Mouse (Mus musculus) kidney, postnatal 0 days (tissue): Measurements from ENCODE around the gene Depdc7. TPM values are rescaled to one million over a fixed set of nuclear protein-coding genes. Genes with fewer than 3 reads are reported as not detected.

ENCODE experiments used
- ATAC-seq: fragments of 200-750 bp; cut with Nextera tagmentation; replicated peaks from 2 replicates; pipeline ENCODE4 v1.8.0; 2017; ENCODE audit warnings: low read depth, moderate number of reproducible peaks, moderate TSS enrichment, moderate library complexity; ENCODE audit not compliant: low FRiP score
- DNase-seq: peaks from one replicate; pipeline ENCODE4 v3.0.0-alpha.2; 2016; ENCODE audit warnings: low spot score
- H3K27ac ChIP-seq: fragments of 300-500 bp; sonication (generic); 2 replicates; pipeline ENCODE4 v1.5.1; 2014; ENCODE audit warnings: mild to moderate bottlenecking
- H3K27me3 ChIP-seq: fragments of 300-500 bp; sonication (generic); 2 replicates; pipeline ENCODE4 v1.6.1; 2014; ENCODE audit warnings: low read length, mixed read lengths; ENCODE audit not compliant: insufficient read depth
- H3K36me3 ChIP-seq: fragments of 300-500 bp; sonication (generic); 2 replicates; pipeline ENCODE4 v1.6.1; 2014; ENCODE audit warnings: low read length, mixed read lengths; ENCODE audit not compliant: insufficient read depth
- H3K4me1 ChIP-seq: fragments of 300-500 bp; sonication (generic); replicated peaks from 2 replicates; pipeline ENCODE4 v1.6.1; 2014; ENCODE audit warnings: antibody characterized with exemption, low read length, mixed read lengths; ENCODE audit not compliant: insufficient read depth
- H3K4me2 ChIP-seq: fragments of 300-500 bp; sonication (generic); 2 replicates; pipeline ENCODE4 v1.6.1; 2014; ENCODE audit warnings: mild to moderate bottlenecking, low read length, moderate library complexity, mixed read lengths
- H3K4me3 ChIP-seq: fragments of 300-500 bp; sonication (generic); replicated peaks from 2 replicates; pipeline ENCODE4 v1.5.1; 2014; ENCODE audit warnings: low read depth, low read length
- H3K9ac ChIP-seq: fragments of 300-500 bp; sonication (generic); 2 replicates; pipeline ENCODE4 v1.6.1; 2014; ENCODE audit warnings: low read depth, low read length
- H3K9me3 ChIP-seq: fragments of 300-500 bp; sonication (generic); replicated peaks from 2 replicates; pipeline ENCODE4 v1.6.1; 2016; ENCODE audit warnings: low read length, inconsistent platforms, mixed read lengths
- CTCF ChIP-seq: IDR thresholded peaks from 2 replicates; pipeline ENCODE4 v1.5.1; 2016; ENCODE audit warnings: antibody characterized with exemption, low read depth, mild to moderate bottlenecking, moderate library complexity
- WGBS: fragments of 180-500 bp; shearing (Covaris S2); extraction: QIAGEN DNeasy Blood & Tissue Kit; methylation state at CpG from one replicate; pipeline ENCODE4 v1.1.7; 2014; 5-methylcytosine and 5-hydroxymethylcytosine counted together
- polyA plus RNA-seq: library from polyadenylated mRNA; unstranded; fragments of >200 nt; fragmentation: Nextera tagmentation; extraction: Ambion mirVana; gene quantifications from 2 replicates; pipeline ENCODE4 v1.2.1, GENCODE M21; 2015

The Depdc7 gene
- polyA plus RNA-seq, 1 experiment from 2014 or later, result 27.5 TPM

DNA sequence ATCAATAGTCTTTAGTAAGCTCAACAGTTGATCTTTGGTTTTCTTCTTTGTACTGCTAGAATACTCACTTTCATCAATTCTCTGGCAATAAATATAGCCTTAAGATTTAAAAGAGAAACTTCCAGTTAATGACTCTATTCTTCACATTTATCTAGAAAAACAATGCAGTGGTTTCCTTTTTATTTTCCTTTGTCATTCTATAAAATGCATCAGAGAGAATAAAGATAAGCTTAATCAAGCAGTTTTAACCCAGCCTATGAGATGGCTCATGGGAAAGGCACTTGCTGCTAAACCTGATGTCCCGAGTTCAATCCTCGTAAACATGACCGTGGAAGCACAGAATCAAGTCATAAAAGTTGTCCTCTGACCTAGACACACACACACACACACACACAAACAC is 20.7 kb downstream of the Depdc7 start:
- 43% methylated on average over 3 of the region's 3 CpGs for WGBS
- no peak for DNase-seq
- Histone ChIP-seq H3K36me3 (no peaks in the 10 kb centered on the region), H3K4me1 (no peaks in the 10 kb centered on the region), H3K27me3 (no peaks in the 10 kb centered on the region), H3K9ac (no peak overlapping the region), H3K4me2 (no peak overlapping the region), H3K4me3 (no peak overlapping the region), H3K27ac (no peak overlapping the region), H3K9me3 (no peaks in the 10 kb centered on the region)
- no peak for TF ChIP-seq CTCF
- no peak for ATAC-seq

- Histone ChIP-seq H3K9ac (no peak overlapping the region), H3K9me3 (no peaks in the 10 kb centered on the region), H3K4me3 (no peak overlapping the region), H3K27me3 (no peaks in the 10 kb centered on the region), H3K4me1 (no peaks in the 10 kb centered on the region), H3K36me3 (no peaks in the 10 kb centered on the region), H3K27ac (no peak overlapping the region), H3K4me2 (no peak overlapping the region)
- WGBS, result 72% methylated on average over 4 of the region's 4 CpGs
- ATAC-seq (no peak), DNase-seq (no peak)
- TF ChIP-seq CTCF, result no peak
Measured at GRCm38 (mm10) chr2:104717827-104718226, 24.9 kb downstream of the Depdc7 start.

DNA sequence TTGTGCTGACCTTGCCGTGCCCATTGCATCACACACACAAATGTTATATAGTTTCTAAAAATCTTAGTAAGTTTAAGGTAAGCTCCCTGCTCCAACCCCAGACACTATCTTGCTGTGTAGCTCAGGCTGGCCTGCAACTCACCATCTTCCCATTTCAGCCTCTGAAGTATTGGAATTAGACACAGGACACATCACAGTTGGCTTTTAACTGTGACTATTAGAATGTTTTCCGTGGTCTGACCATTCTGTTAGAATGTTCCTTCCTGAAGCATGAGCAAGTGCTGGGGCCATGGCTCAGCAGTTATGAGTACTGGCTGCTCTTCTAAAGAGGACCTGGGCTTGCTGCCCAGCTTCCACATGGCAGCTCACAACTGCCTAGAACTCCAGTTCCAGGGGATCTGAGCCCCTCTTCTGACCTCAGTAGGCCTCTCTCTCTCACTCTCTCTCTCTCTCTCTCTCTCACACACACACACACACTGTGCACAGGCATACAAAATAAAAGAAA is 25.4 kb downstream of the Depdc7 start:
- H3K4me2 ChIP-seq, result no peak overlapping the region
- 77% methylated on average over 2 of the region's 2 CpGs for WGBS
- ATAC-seq (no peak), DNase-seq (no peak)
- TF ChIP-seq CTCF, result no peak
- no peaks in the 10 kb centered on the region for H3K27me3 ChIP-seq
- no peak overlapping the region for H3K9ac ChIP-seq
- no peaks in the 10 kb centered on the region for H3K36me3 ChIP-seq
- H3K9me3 ChIP-seq, result no peaks in the 10 kb centered on the region
- H3K4me1 ChIP-seq, result no peaks in the 10 kb centered on the region
- no peak overlapping the region for H3K4me3 ChIP-seq
- H3K27ac ChIP-seq, result no peak overlapping the region

- Histone ChIP-seq H3K4me1 (no peaks in the 10 kb centered on the region), H3K9me3 (no peaks in the 10 kb centered on the region), H3K36me3 (no peaks in the 10 kb centered on the region), H3K4me3 (no peak within 1 kb of the TSS), H3K4me2 (no peak within 1 kb of the TSS), H3K27ac (no peak within 1 kb of the TSS), H3K9ac (no peak within 1 kb of the TSS), H3K27me3 (no peaks in the 10 kb centered on the region)
- DNase-seq (no peak), ATAC-seq (no peak)
- 98% methylated on average over 4 of the region's 4 CpGs for WGBS
- no peak for TF ChIP-seq CTCF
Measured at GRCm38 (mm10) chr2:104716279-104716678, 26.4 kb downstream of the Depdc7 start, which contains the start of gene Pin1rt1. TSS of gene Pin1rt1 (minus strand) at chr2:104716379.

DNA sequence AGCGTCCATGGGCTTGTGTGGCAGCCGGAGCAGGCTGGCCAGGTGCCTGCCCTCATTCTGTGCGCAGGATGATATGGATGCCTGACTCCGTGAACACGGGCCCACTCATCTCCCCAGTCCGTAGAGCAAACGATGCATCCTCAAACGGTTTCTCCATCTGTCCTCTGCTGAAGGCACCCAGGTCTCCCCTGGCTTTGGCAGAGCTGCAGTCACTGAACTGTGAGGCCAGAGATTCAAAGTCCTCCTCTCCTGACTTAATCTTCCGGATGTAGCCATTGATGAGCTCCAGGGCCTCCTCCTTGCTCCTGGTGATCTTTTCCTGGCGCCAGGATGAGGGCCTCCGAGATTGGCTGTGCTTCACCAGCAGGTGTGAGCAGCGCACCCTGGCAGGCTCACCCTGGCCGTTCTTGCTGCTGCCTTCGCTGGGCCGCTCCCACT is 28.4 kb downstream of the Depdc7 start:
- ATAC-seq (no peak), DNase-seq (no peak)
- H3K36me3 ChIP-seq, result no peaks in the 10 kb centered on the region
- H3K4me1 ChIP-seq, result no peaks in the 10 kb centered on the region
- no peak overlapping the region for H3K4me3 ChIP-seq
- no peak overlapping the region for H3K27ac ChIP-seq
- H3K9ac ChIP-seq, result no peak overlapping the region
- no peak overlapping the region for H3K4me2 ChIP-seq
- WGBS, result 34% methylated on average over 15 of the region's 15 CpGs
- no peak for TF ChIP-seq CTCF
- H3K9me3 ChIP-seq, result no peaks in the 10 kb centered on the region
- H3K27me3 ChIP-seq, result no peaks in the 10 kb centered on the region

DNA sequence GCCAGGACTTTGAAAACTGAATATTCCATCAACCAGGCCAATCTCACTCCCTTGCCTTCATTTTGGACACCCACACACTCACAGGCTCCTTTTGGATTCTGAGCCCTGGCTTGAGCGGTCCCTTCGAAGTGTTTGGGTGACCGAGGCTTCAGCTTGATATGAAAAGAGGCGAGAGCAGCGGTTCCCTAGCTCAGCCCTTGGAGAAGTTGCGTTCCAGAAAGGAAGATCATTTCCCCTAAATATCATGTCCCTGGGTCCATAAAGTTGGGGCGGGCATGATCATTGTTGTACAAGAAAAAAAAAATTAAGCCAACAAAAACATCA is 30.2 kb downstream of the Depdc7 start:
- peaks cover 2% of the 10 kb centered on the region; the same call in 1 of the 2 replicates for H3K36me3 ChIP-seq
- no peaks in the 10 kb centered on the region for H3K4me1 ChIP-seq
- peak overlapping the region; percentile 80 for H3K4me2 ChIP-seq
- H3K9me3 ChIP-seq, result no peaks in the 10 kb centered on the region
- DNase-seq (peak; percentile 69), ATAC-seq (no peak; the same call in 1 of the 2 replicates)
- no peaks in the 10 kb centered on the region for H3K27me3 ChIP-seq
- H3K27ac ChIP-seq, result peak overlapping the region; percentile 87
- peak overlapping the region; percentile 81 for H3K9ac ChIP-seq
- TF ChIP-seq CTCF, result no peak
- WGBS, result under 1% methylated on average over 7 of the region's 7 CpGs
- peak overlapping the region; percentile 88 for H3K4me3 ChIP-seq
